Comparison of ENCODE assay signal across 29 mouse cellular contexts in the genomic region with DNA sequence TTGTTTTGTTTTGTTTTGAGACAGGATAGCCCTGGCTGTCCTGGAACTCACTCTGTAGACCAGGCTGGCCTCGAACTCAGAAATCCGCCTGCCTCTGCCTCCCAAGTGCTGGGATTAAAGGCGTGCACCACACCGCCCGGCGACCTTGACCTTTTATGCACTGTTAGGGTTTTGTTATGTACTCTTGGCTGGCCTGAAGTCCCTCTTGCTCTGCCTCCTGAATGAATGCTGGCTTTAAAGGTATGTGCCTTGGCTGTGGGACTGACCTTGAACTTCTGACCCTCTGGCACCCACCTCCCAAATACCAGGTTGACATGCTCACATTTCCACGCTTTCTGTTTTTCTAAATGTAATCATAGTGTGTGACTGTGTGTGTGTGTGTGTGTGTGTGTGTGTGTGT. TPM values are rescaled to one million over a fixed set of nuclear protein-coding genes. Genes with fewer than 3 reads are reported as not detected.
"Had no signal": no experiment of that assay in that cellular context is flagged by ENCODE, and none has a peak within 500 bp of the region (broad histone marks: within the 10 kb centered on the region; RNA-seq: fewer than 3 reads in every experiment).

No protein-coding gene starts in this region.

RNA-seq across cellular contexts. Expression of gene Shisa7, which starts 23.6 kb away (rescaled TPM):
- total RNA-seq: gastrocnemius, adult 2 months; gastrocnemius, postnatal 25 days; granulocyte monocyte progenitor cell, adult 5-6 weeks; heart, adult 18-20 months had no signal
- polyA plus RNA-seq: heart, embryonic 12.5 days; inflammation-experienced regulatory T-cells, adult 6 months; liver, embryonic 13.5 days; liver, embryonic 15.5 days had no signal

RNA-seq across cellular contexts. Expression of gene Tmem190, which starts 38.2 kb away (rescaled TPM):
- total RNA-seq: gastrocnemius, adult 2 months; gastrocnemius, postnatal 10 days; gastrocnemius, postnatal 25 days; gastrocnemius, postnatal 4 days; granulocyte monocyte progenitor cell, adult 5-6 weeks; heart, adult 18-20 months; heart, adult 8-10 months; heart, postnatal 10 days; heart, postnatal 25 days; heart, postnatal 4 days; layer of hippocampus, adult 2 months; layer of hippocampus, postnatal 10 days; layer of hippocampus, postnatal 25 days; left cerebral cortex, adult 2 months; left cerebral cortex, postnatal 14 days; left cerebral cortex, postnatal 36 days had no signal
- polyA plus RNA-seq: heart, embryonic 12.5 days; heart, embryonic 14.5 days; heart, embryonic 16.5 days; hindbrain, embryonic 10.5 days; hindbrain, embryonic 12.5 days; hindbrain, embryonic 14.5 days; inflammation-experienced regulatory T-cells, adult 6 months; intestine, postnatal 0 days; kidney, embryonic 14.5 days; limb, embryonic 10.5 days; limb, embryonic 14.5 days had no signal
